Mouse (Mus musculus): ENCODE measurements around the gene Clk3. TPM values are rescaled to one million over a fixed set of nuclear protein-coding genes. Genes with fewer than 3 reads are reported as not detected.

The Clk3 gene
- polyA plus RNA-seq (2012; rRNA removed), result 197 and 224 TPM in 2 replicates

DNA sequence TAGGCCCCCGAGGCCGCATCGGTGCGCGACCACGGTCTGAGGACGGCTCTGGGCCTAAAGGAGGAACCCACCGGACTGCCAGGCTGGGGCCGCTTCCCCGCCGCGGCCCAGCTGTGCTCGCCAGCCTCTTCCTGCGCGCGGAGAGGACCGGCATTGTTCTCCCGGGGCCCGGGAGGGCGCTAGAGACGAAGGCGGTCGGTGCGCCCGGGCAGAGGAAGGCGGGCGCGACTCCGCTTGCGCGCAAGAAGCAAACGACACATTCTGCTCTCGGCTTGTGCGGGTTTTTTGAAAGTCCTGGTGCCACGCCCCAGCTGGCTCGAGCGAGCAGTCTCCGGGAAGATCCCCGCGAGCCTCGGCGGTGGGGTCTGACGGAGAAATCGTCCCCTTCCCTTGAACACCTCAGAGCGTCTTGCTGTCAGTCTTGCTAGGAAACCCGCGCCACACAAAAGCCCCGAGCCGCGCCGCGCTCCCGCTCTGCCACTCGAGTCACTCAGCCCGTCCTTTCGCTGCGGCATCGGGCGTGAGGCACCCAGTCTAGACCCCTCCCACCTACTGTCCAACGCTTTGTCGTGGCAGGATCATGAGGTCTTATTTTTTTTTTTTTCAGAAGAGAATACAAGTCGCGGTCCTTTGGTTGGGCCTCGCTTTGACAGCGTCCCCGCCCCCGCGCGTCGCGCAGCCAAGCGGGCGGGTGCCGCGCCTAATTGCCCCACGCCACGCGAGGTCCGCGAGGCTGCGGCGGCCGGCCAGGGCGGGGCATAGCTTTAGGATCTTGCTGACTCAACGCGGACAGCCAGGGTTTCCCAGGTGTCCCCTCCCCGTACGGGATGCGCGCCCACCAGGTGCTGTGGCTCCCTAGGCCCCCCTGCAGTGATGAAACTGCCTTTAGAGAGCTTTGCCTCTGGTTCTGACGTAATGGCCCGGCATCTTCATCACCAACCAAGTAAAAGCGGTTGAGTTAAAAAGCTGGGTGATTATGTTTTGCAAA lies at the start of gene Clk3:
Clk3 (minus strand) TSS at position 497 of the 988 bp plus-strand sequence.
- Histone ChIP-seq H3K27me3 (ENCODE audit: control insufficient read depth, insufficient read depth, low read length) (no peaks in the 10 kb centered on the region), H3K4me3 (ENCODE audit: control insufficient read depth, low read depth, low read length) (peak within 1 kb of the TSS; percentile 89), H3K27ac (ENCODE audit: control insufficient read depth, insufficient read depth, low read depth, low read length) (peak within 1 kb of the TSS; percentile 87), H3K36me3 (ENCODE audit: control insufficient read depth, insufficient read depth, low read length) (no peaks in the 10 kb centered on the region; the same call in 1 of the 2 replicates), H3K4me1 (ENCODE audit: control insufficient read depth, insufficient read depth, low read length) (peaks cover 17% of the 10 kb centered on the region)
- TF ChIP-seq POLR2A (IDR thresholded peaks at IDR 0.05; ENCODE audit: control insufficient read depth, low read depth, low read length), result no peak; the same call in 1 of the 2 replicates
- 0 out of 2 replicates have a peak, but pooled peaks have one; percentile 3 for TF ChIP-seq CTCF (IDR thresholded peaks at IDR 0.05; ENCODE audit: control insufficient read depth, insufficient read depth, insufficient replicate concordance, low read depth, low read length)

- no peak overlapping the region for H3K27ac ChIP-seq (ENCODE audit: control insufficient read depth, insufficient read depth, low read depth, low read length)
- no peak overlapping the region for H3K4me3 ChIP-seq (ENCODE audit: control insufficient read depth, low read depth, low read length)
- no peaks in the 10 kb centered on the region; the same call in 1 of the 2 replicates for H3K36me3 ChIP-seq (ENCODE audit: control insufficient read depth, insufficient read depth, low read length)
- H3K27me3 ChIP-seq (ENCODE audit: control insufficient read depth, insufficient read depth, low read length), result no peaks in the 10 kb centered on the region
- no peak for TF ChIP-seq CTCF (IDR thresholded peaks at IDR 0.05; ENCODE audit: control insufficient read depth, insufficient read depth, insufficient replicate concordance, low read depth, low read length)
- TF ChIP-seq POLR2A (IDR thresholded peaks at IDR 0.05; ENCODE audit: control insufficient read depth, low read depth, low read length), result no peak
- no peaks in the 10 kb centered on the region for H3K4me1 ChIP-seq (ENCODE audit: control insufficient read depth, insufficient read depth, low read length)
Measured at GRCm38 (mm10) chr9:57814866-57815265, 49.2 kb upstream of the Clk3 start.

DNA sequence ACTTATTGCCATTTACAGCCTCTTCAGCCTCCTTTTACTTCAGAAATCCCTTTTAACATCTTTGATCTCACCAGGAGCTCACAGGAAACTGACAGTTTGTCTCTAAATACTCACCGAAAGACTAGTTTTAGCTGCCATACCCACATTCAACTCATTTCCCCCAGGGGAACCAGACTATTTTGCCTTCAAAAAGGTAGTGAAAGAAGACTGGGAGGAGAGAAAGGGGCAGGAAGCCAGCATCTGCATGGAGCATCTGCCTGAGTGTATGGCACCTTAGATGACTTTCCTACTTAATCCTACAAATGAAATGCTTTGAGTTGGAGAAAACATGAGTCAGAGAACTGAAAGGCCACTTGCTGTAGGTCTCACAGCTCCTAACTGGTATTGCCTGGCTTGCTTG lies 48.4 kb upstream of the Clk3 start:
- H3K27me3 ChIP-seq (ENCODE audit: control insufficient read depth, insufficient read depth, low read length), result no peaks in the 10 kb centered on the region
- H3K27ac ChIP-seq (ENCODE audit: control insufficient read depth, insufficient read depth, low read depth, low read length), result no peak overlapping the region
- no peak overlapping the region for H3K4me3 ChIP-seq (ENCODE audit: control insufficient read depth, low read depth, low read length)
- H3K36me3 ChIP-seq (ENCODE audit: control insufficient read depth, insufficient read depth, low read length), result no peaks in the 10 kb centered on the region; the same call in 1 of the 2 replicates
- no peaks in the 10 kb centered on the region for H3K4me1 ChIP-seq (ENCODE audit: control insufficient read depth, insufficient read depth, low read length)
- TF ChIP-seq CTCF (IDR thresholded peaks at IDR 0.05; ENCODE audit: control insufficient read depth, insufficient read depth, insufficient replicate concordance, low read depth, low read length) (no peak), POLR2A (IDR thresholded peaks at IDR 0.05; ENCODE audit: control insufficient read depth, low read depth, low read length) (no peak)

- no peak overlapping the region for H3K4me3 ChIP-seq (ENCODE audit: control insufficient read depth, low read depth, low read length)
- no peaks in the 10 kb centered on the region; the same call in none of the 2 replicates for H3K36me3 ChIP-seq (ENCODE audit: control insufficient read depth, insufficient read depth, low read length)
- no peak overlapping the region for H3K27ac ChIP-seq (ENCODE audit: control insufficient read depth, insufficient read depth, low read depth, low read length)
- H3K4me1 ChIP-seq (ENCODE audit: control insufficient read depth, insufficient read depth, low read length), result no peaks in the 10 kb centered on the region
- H3K27me3 ChIP-seq (ENCODE audit: control insufficient read depth, insufficient read depth, low read length), result no peaks in the 10 kb centered on the region
- no peak for TF ChIP-seq CTCF (IDR thresholded peaks at IDR 0.05; ENCODE audit: control insufficient read depth, insufficient read depth, insufficient replicate concordance, low read depth, low read length)
- TF ChIP-seq POLR2A (IDR thresholded peaks at IDR 0.05; ENCODE audit: control insufficient read depth, low read depth, low read length), result no peak
Measured at GRCm38 (mm10) chr9:57811793-57812733, 46.4 kb upstream of the Clk3 start.

GRCm38 (mm10) chr9:57810691-57811090 lies 45.0 kb upstream of the Clk3 start:
- Histone ChIP-seq H3K36me3 (ENCODE audit: control insufficient read depth, insufficient read depth, low read length) (no peaks in the 10 kb centered on the region; the same call in none of the 2 replicates), H3K4me3 (ENCODE audit: control insufficient read depth, low read depth, low read length) (no peak overlapping the region), H3K27ac (ENCODE audit: control insufficient read depth, insufficient read depth, low read depth, low read length) (no peak overlapping the region), H3K27me3 (ENCODE audit: control insufficient read depth, insufficient read depth, low read length) (no peaks in the 10 kb centered on the region), H3K4me1 (ENCODE audit: control insufficient read depth, insufficient read depth, low read length) (no peaks in the 10 kb centered on the region)
- no peak for TF ChIP-seq POLR2A (IDR thresholded peaks at IDR 0.05; ENCODE audit: control insufficient read depth, low read depth, low read length)
- no peak for TF ChIP-seq CTCF (IDR thresholded peaks at IDR 0.05; ENCODE audit: control insufficient read depth, insufficient read depth, insufficient replicate concordance, low read depth, low read length)

GRCm38 (mm10) chr9:57808771-57809310 lies 43.2 kb upstream of the Clk3 start:
- Histone ChIP-seq H3K27ac (ENCODE audit: control insufficient read depth, insufficient read depth, low read depth, low read length) (no peak overlapping the region), H3K4me1 (ENCODE audit: control insufficient read depth, insufficient read depth, low read length) (no peaks in the 10 kb centered on the region), H3K4me3 (ENCODE audit: control insufficient read depth, low read depth, low read length) (no peak overlapping the region), H3K27me3 (ENCODE audit: control insufficient read depth, insufficient read depth, low read length) (no peaks in the 10 kb centered on the region), H3K36me3 (ENCODE audit: control insufficient read depth, insufficient read depth, low read length) (no peaks in the 10 kb centered on the region; the same call in none of the 2 replicates)
- TF ChIP-seq CTCF (IDR thresholded peaks at IDR 0.05; ENCODE audit: control insufficient read depth, insufficient read depth, insufficient replicate concordance, low read depth, low read length) (no peak), POLR2A (IDR thresholded peaks at IDR 0.05; ENCODE audit: control insufficient read depth, low read depth, low read length) (no peak)
